Mouse (Mus musculus): ENCODE measurements around the gene Ccser1.
"Not testable (repeated sequence)": the region's sequence is repeated elsewhere in the genome, so short reads cannot be mapped to it uniquely, and the experiment has no call there.

The Ccser1 gene

DNA sequence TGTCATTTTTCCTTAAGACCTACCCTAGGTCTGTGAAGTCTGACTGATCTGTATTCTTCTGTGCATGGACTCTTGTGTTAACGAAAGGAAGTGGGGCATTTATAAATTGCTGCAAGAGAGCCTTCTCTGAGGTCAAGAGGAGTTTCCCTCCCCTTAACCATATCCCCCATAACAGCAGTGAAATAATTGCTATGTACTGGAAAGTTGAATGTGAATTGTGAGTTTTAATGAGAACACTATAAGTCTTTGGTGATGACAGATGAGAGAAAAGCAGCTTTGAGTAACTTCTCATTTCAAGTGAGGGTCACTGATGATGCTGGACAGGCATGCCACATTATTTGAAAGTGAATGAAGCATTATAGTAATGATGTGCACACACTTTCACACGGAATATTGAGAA, 585.7 kb downstream of the Ccser1 start:
- in situ Hi-C loops (cut with MboI; ENCODE audit: low pct_unique_long_range_greater_than_20kb in 1 of 2, low sequenced_read_pairs in 2 of 2, unreplicated experiment in 1 of 2): no loop called here

DNA sequence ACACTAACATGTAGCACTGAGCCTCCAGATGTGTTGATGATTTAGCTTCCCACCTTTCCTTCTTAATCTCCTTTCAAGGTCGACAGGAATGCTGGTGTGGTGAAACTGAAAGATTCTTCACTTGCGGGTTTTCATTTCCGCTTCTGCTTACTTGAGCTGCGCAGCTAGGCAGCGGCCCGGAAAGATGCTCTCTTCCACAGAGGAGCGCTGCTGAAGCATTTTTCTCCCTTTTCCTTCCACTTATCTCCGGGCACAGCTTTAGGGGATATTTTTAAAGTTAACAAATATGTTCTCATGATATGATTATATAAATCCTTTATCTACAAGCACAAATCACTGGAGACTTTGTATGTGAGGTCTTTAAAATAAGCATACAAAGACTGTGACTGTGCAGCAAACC, 587.0 kb downstream of the Ccser1 start:
- in situ Hi-C loops (cut with MboI; ENCODE audit: low pct_unique_long_range_greater_than_20kb in 1 of 2, low sequenced_read_pairs in 2 of 2, unreplicated experiment in 1 of 2): no loop called here

DNA sequence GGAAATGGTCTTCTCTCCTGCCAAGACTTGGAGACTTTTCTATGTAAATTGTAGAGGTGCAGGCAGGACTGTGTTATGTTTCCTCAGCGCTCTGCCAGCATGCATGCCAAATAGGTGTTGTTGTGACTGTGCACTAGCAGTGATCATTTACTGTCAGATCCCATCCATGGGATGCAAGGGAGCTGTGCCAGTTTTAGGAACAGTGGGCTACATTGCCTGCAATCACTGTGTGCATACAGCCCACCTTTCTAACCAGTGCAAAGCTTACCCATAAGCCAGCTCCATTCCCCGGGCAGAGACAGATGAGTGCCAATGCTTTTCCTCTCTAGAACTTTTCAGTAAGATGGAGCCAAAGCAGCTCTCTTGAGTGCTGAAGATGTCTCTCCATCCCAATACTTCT, 606.6 kb downstream of the Ccser1 start:
- in situ Hi-C loops (cut with MboI; ENCODE audit: low pct_unique_long_range_greater_than_20kb in 1 of 2, low sequenced_read_pairs in 2 of 2, unreplicated experiment in 1 of 2): no loop called here

DNA sequence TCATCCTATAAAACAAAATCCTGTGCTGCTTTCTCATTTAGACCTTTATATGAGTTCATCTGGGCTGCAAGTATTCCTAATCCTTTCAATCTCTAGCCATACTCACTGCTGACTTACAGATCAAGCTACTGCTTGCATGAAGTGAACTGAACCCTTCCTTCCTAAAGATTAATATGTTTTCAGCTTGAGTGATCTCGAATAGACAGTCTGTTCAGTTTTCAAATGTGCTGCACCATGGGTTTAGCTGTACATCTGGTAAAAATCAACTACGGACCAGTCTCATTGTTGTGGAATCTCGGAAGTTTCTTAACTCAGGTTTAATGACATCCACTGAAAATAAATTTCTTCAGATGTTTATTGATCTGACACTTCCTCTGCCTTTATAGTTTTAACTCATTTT, 620.8 kb downstream of the Ccser1 start:
- in situ Hi-C loops (cut with MboI; ENCODE audit: low pct_unique_long_range_greater_than_20kb in 1 of 2, low sequenced_read_pairs in 2 of 2, unreplicated experiment in 1 of 2): no loop called here

DNA sequence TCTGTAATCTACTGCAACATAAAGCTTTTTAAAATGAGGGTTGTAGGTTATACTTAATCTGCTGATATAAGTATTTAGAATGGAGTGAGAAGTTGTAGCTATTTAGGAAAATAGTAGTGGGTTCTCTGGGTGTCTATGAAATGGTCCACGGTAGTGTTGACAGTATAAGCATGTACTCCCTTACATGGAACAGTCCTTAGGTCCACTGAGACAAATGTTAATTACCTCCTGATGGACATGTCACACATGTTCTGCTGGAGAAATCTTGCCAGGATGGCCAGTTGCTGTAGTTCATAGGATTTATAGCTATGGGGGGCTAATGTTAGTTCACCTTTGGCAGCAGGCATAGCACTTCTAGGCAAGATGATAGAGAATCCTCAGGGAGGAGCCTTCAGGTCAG, 625.4 kb downstream of the Ccser1 start:
- in situ Hi-C loops (cut with MboI; ENCODE audit: low pct_unique_long_range_greater_than_20kb in 1 of 2, low sequenced_read_pairs in 2 of 2, unreplicated experiment in 1 of 2): no loop called here

DNA sequence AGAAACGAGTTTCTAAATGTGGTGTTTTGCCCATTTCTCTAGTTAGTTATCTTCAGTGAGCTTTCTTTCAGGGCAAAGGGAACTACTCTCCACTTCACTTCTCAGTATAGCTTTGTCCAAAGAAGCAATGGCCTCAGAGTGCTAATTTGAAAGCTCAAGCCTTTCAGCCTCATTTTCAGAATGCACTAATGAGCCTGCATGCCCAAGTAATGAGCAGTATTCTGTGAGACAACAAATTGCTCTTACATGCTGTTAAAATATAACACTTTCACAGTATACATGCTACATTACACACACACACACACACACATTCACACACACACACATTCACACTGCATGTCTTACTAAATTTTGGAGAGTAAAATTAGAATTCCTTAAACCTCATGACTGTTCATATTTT, 637.6 kb downstream of the Ccser1 start:
- in situ Hi-C loops (cut with MboI; ENCODE audit: low pct_unique_long_range_greater_than_20kb in 1 of 2, low sequenced_read_pairs in 2 of 2, unreplicated experiment in 1 of 2): no loop called here

DNA sequence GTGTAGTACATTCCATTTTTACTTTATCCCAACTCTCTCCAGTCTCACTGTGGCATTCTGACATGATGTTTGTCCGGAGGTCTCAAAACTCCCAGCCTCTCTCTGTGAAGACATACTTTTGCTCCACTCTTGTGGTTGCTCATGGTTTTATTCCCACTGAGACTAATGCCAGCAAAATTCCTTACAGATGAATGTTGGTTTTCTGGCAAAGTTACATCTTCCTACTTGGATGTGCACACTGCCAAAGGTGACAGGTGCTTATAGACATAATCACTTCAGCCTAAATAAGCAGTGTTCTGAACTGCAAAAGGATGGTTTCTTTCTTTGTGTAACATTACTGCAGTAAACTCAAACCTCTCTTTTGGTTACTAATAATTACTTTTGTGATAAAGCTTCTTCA, 696.2 kb downstream of the Ccser1 start:
- in situ Hi-C loops (cut with MboI; ENCODE audit: low pct_unique_long_range_greater_than_20kb in 1 of 2, low sequenced_read_pairs in 2 of 2, unreplicated experiment in 1 of 2): no loop called here

DNA sequence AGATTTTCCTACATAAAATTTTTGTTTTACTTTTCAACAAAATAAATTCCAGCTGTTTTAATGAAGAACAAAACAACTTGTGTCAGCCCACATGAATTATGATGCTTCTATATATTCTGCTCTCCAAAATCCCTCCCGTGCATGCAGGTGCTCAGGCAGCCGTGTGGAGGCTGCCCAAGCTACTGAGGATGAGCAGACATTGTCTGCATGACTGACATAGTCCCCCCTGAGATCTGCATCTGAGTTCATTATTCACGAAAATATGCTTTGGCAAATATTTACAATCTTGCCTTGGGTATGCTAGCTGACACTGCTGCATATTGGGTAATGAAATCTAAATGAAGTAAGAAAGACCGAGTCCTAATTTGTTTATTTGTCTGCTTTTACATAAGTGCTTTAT, 718.1 kb downstream of the Ccser1 start:
- in situ Hi-C loops (cut with MboI; ENCODE audit: low pct_unique_long_range_greater_than_20kb in 1 of 2, low sequenced_read_pairs in 2 of 2, unreplicated experiment in 1 of 2): no loop called here

DNA sequence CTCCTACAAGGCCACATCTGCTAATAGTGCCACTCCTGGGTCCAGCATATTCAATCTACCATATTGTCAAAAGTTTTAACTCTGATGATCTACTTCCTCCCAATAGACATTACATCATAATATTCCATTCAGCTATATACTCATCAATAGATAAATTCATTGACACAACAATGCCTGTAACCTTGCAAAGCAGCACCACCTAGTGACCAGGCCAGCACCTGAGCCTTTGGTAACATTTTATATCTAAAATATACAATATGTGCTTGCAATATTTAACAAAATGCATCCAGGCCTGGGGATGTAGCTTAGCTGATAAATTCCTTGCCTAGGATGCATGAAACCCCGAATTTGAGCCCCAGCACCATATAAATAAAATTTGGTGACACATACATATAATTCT, 722.6 kb downstream of the Ccser1 start:
- in situ Hi-C loops (cut with MboI; ENCODE audit: low pct_unique_long_range_greater_than_20kb in 1 of 2, low sequenced_read_pairs in 2 of 2, unreplicated experiment in 1 of 2): loop anchor here in 1 of 2 experiments (25.0 kb wide), 1 partner anchor 540 kb away; no protein-coding TSS in a partner anchor

DNA sequence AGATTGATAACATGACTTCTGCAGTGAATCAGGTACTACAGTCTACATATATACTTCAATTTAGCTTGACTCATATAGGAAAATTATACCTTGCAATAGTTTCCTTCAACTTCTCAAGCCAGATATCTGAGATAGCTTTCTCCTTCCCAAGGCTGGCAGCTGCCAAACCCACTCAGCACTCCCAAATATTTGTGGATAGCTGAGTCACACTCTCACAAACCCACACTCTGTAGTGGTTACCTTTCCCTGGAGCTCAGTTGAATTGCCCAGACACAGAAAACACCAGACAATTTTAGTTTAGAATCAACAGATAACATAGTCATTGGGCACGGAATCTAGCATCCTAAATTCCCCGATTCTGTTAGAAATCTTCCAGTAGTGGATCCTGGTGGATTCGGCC, 732.8 kb downstream of the Ccser1 start:
- in situ Hi-C loops (cut with MboI; ENCODE audit: low pct_unique_long_range_greater_than_20kb in 1 of 2, low sequenced_read_pairs in 2 of 2, unreplicated experiment in 1 of 2): loop anchor here in 1 of 2 experiments (25.0 kb wide), 1 partner anchor 551 kb away; no protein-coding TSS in a partner anchor

DNA sequence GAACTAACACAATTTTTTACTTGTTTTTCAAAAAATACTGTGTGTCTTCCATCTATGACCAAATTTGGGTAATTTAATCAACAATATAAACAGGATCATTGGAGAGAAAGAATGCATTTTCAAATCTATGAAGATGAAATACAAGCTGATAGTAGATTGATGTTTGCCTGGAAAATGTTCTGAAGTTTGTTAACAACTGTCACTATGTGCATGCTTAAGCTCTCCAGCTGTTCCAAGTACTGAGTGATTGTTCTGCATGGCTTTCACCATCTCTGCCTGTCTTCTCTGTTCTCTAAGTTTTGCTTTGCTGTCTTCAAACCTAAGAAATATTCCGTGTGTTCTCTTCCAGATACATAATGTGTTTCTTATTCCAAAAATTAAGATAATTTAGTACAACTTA, 751.5 kb downstream of the Ccser1 start:
- in situ Hi-C loops (cut with MboI; ENCODE audit: low pct_unique_long_range_greater_than_20kb in 1 of 2, low sequenced_read_pairs in 2 of 2, unreplicated experiment in 1 of 2): no loop called here

DNA sequence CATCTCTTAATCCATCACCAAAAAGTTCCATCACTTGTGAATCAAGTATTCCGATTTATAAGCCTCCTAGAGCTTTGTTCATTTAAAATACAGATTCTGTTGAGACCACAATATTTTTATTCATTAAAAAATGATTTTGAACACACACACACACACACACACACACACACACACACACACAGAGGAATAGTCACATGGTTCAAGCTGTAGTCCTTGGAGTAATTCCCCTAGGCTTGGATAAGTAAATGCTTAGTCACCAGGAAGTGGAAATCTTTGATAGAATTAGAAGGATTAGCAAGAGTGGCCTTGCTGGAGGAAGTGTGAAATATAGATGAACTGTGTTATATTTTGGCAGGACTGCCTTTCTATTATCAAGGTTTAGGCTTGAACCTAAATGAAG, 756.5 kb downstream of the Ccser1 start:
- in situ Hi-C loops (cut with MboI; ENCODE audit: low pct_unique_long_range_greater_than_20kb in 1 of 2, low sequenced_read_pairs in 2 of 2, unreplicated experiment in 1 of 2): no loop called here

DNA sequence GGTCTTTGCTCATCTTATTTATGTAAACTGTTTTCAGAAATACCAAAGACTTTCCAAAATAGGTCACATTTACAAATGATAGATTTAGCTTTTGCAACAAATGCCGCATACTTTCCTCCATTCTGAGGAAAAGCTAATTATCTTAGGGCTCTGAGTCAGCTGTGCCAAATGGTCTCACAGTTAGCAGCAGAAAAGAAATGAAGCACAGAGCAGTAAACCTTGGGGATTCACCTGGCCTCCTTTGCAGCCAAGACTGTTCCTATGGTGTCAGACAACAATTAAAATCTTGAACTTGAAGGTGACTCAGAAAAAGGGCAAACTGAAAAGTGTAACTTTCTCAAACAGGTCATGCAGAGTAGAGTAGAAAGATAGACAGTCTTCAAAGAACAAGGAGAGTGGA, 759.1 kb downstream of the Ccser1 start:
- in situ Hi-C loops (cut with MboI; ENCODE audit: low pct_unique_long_range_greater_than_20kb in 1 of 2, low sequenced_read_pairs in 2 of 2, unreplicated experiment in 1 of 2): no loop called here

DNA sequence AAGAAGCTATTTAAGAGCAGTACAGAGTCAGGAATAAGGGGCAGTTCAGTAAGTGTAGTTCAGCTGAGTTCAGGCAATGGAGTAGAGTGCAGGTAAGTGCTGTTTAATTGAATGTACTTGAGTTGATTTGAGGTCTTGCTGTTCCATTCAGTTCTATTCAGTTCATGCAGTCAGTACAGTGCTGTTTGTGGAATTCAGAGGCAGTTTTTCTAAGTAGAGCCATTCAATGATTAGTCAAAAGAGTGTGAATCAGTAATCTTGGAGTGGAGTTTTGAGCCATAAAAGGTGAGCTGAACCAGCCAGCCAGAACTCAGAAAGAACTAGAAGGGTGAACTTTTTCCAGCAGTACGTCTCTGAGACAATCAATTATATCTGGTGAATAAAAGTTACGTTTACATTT, 773.6 kb downstream of the Ccser1 start:
- in situ Hi-C loops (cut with MboI; ENCODE audit: low pct_unique_long_range_greater_than_20kb in 1 of 2, low sequenced_read_pairs in 2 of 2, unreplicated experiment in 1 of 2): no loop called here

DNA sequence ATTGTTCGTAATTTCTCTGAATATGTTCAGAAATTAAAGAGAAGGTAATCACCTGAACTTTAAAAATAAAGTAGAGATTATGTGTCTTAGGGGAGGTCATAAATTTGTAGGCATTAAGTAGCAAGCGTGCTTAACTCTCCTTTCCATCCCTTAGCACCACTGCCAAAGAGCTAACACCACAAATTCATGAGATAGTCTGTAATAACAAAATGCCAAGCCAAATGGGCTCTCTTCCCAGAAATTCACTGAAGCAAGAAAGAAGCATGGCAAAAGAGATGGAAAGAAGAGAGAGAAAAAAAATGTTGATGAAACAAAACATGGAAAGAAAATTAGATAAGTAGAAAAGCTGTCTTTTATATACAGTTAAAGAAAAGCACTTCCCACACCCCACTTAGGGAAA, 796.8 kb downstream of the Ccser1 start:
- in situ Hi-C loops (cut with MboI; ENCODE audit: low pct_unique_long_range_greater_than_20kb in 1 of 2, low sequenced_read_pairs in 2 of 2, unreplicated experiment in 1 of 2): no loop called here

DNA sequence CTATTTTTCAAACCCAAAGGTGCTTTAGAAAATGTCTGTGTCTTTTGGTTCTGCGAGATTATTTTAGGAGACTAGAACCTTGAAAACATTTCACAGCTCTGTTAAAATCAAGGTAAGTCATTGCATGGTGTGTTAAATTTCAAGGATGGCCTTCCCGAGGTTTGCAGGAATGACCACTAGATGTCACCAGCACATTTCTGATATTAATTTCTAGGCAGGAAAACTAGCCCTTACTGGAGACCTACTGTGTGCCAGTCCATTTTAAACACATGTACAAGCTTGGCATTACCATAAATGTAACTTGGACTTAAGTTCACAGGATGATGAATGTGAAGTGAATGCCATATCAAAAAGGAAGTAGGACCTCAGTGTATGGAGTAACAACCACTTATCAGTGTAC, 798.3 kb downstream of the Ccser1 start:
- in situ Hi-C loops (cut with MboI; ENCODE audit: low pct_unique_long_range_greater_than_20kb in 1 of 2, low sequenced_read_pairs in 2 of 2, unreplicated experiment in 1 of 2): no loop called here

DNA sequence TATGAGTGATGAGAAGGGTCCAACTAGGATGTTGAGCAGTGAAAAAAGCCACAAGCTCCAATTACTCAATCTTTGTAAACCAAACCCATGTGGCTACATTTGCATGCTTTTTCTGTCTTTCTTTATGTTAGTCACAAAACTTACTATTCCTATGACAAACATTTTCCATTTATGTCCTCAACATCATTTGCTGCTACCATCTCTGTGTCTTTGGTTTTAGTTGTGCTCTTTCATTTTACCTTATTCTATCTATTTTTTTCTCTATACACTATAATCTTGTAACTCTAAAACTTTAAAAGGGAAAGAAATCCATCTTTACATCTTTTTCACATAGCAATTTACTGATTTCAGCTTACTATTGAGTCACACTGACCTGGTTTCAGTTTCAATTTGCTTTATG, 834.2 kb downstream of the Ccser1 start:
- in situ Hi-C loops (cut with MboI; ENCODE audit: low pct_unique_long_range_greater_than_20kb in 1 of 2, low sequenced_read_pairs in 2 of 2, unreplicated experiment in 1 of 2): no loop called here

DNA sequence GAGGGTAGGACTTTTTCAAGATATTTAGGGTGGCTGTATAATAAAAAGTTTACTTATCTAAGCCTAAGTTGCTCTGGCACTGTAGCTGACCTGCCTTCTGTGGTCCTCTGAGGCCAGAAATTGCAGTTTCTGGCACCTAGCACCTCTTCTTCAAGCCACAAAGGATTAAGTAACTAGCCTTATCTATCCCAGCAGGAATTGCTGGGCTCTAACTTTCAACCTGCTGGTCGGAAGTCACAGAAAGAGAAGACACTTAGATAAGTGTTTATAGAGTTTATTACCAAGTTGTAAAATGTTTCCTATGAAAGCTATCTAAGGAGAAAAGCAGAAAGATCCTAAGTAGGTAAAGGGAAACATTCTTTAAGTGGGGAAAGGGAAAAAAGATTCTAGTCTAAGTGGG, 864.3 kb downstream of the Ccser1 start:
- in situ Hi-C loops (cut with MboI; ENCODE audit: low pct_unique_long_range_greater_than_20kb in 1 of 2, low sequenced_read_pairs in 2 of 2, unreplicated experiment in 1 of 2): no loop called here

DNA sequence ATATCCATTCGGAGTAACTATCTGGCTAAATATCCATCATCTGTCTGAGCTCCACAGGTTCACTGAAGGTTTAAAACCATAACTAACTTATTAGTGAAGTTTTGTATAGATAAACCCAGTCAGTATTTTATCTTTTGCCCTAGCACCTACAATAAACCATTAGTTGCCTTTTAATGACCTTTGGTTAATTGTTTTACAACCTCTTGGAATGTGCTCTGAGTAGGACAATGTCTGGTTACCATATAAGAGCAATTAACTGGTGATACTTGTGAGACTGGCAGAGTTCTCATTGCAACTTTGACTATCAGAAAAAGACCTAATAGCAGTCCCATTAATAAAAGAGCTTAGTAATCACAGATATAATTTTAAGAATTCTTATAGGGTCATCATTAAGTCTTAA, 864.9 kb downstream of the Ccser1 start:
- in situ Hi-C loops (cut with MboI; ENCODE audit: low pct_unique_long_range_greater_than_20kb in 1 of 2, low sequenced_read_pairs in 2 of 2, unreplicated experiment in 1 of 2): not testable (repeated sequence)

DNA sequence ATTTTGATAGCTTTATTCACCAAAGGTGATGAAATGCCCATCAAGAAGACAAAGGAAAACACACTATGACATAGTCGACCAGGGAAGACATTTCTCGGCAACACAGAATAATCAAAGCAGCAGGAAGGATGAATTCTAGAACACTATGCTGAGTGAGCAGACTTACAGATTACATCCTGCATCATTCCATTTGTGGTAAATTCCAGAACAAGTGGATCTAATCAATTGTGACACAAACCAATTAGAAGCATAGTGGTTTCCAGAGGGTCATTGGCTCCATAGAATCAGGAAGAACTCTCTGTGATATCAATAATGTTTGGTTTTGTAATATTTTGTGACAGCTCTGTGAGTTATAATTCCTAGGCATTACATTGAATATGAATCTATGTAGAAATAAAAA, 875.2 kb downstream of the Ccser1 start:
- in situ Hi-C loops (cut with MboI; ENCODE audit: low pct_unique_long_range_greater_than_20kb in 1 of 2, low sequenced_read_pairs in 2 of 2, unreplicated experiment in 1 of 2): no loop called here

DNA sequence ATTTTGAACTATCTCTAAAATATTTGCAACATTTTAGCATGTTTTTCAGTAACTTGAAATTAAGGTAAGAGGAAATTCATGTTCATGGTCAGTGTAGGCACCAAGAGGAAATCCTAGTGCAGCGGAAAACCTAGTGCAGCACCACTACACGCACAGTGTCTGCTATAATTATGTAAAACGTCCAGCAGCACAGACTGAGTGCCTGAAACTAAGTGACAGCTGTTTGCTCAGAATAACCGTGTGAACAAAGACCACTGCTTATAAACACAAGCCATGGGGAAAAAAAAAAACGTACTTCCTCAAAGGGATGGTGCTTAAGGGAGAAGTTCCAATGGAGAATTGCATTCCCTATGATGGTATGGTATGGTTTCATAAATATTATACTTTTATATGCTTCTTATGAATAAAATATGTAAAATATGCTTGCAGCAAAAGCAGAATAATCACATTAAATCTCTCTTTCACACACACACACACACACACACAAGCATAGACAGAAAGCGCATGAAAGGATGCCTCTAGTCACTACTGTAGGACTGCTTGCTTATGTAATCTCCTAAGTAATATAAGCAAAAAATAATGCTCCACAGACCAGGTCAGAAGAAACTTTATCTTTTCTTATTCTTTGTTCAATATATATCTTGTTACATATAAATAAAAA, 886.4 kb downstream of the Ccser1 start:
- in situ Hi-C loops (cut with MboI; ENCODE audit: low pct_unique_long_range_greater_than_20kb in 1 of 2, low sequenced_read_pairs in 2 of 2, unreplicated experiment in 1 of 2): no loop called here
